Mouse (Mus musculus): ENCODE measurements at regions not wholly inside any gene's neighbourhood (a gene's known extent, or its start where the extent isn't known, plus 50 kb on each side); places are given as distances from the start of the nearest gene placed in this dataset.

GRCm38 (mm10) chr6:102977122-102977521 lies 404.2 kb upstream of the Cntn3 start:
- Histone ChIP-seq H3K27ac (no peak overlapping the region), H3K9me3 (no peaks in the 10 kb centered on the region), H3K4me1 (replicated peaks) (no peaks in the 10 kb centered on the region), H3K4me2 (replicated peaks) (no peak overlapping the region), H3K4me3 (replicated peaks) (no peak overlapping the region), H3K9ac (no peak overlapping the region), H3K27me3 (replicated peaks) (no peaks in the 10 kb centered on the region), H3K36me3 (no peaks in the 10 kb centered on the region)
- WGBS: 84% methylated on average over 3 of the region's 3 CpGs
- no peak for ATAC-seq

GRCm38 (mm10) chr6:103023326-103023725 lies 450.4 kb upstream of the Cntn3 start:
- H3K4me1 ChIP-seq (replicated peaks): no peaks in the 10 kb centered on the region
- WGBS: 67% methylated on average over 2 of the region's 2 CpGs
- H3K9ac ChIP-seq: no peak overlapping the region
- no peak for ATAC-seq
- no peak overlapping the region for H3K4me2 ChIP-seq (replicated peaks)
- no peaks in the 10 kb centered on the region for H3K36me3 ChIP-seq
- H3K27me3 ChIP-seq (replicated peaks): no peaks in the 10 kb centered on the region
- H3K9me3 ChIP-seq: no peaks in the 10 kb centered on the region
- no peak overlapping the region for H3K27ac ChIP-seq
- H3K4me3 ChIP-seq (replicated peaks): no peak overlapping the region

- no peaks in the 10 kb centered on the region for H3K9me3 ChIP-seq
- no peaks in the 10 kb centered on the region for H3K4me1 ChIP-seq (replicated peaks)
Observed at GRCm38 (mm10) chr6:103024006-103024405, 451.1 kb upstream of the Cntn3 start.

DNA sequence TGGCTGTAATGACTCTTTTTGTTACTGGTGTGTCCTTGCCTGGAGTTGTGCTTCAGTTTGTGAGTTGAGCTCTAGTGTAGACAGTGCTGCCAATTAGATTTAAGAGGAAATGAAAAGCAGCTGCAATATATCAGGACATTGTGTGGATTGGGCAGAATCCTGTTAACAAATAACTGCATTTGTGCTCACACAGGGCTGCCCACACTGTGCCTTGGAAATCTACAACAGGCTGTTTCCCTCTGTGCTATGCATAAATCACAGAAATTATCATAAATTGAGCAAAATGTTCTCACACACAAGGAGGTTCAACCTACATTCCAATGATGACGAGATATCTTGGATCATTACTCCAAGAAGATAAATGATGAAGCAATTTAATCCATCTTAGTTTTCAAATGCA lies 455.2 kb upstream of the Cntn3 start:
- peak; percentile 31; the same call in 1 of the 2 replicates for ATAC-seq
- Histone ChIP-seq H3K27ac (no peak overlapping the region), H3K4me2 (replicated peaks) (no peak overlapping the region), H3K36me3 (no peaks in the 10 kb centered on the region), H3K4me3 (replicated peaks) (no peak overlapping the region), H3K27me3 (replicated peaks) (no peaks in the 10 kb centered on the region), H3K9ac (no peak overlapping the region), H3K9me3 (no peaks in the 10 kb centered on the region), H3K4me1 (replicated peaks) (no peaks in the 10 kb centered on the region)
- 56% methylated on average over 1 of the region's 1 CpGs for WGBS

More at GRCm38 (mm10) chr6:103024006-103024405, 451.1 kb upstream of the Cntn3 start:
- Histone ChIP-seq H3K36me3 (no peaks in the 10 kb centered on the region), H3K27ac (no peak overlapping the region), H3K27me3 (replicated peaks) (no peaks in the 10 kb centered on the region), H3K9ac (no peak overlapping the region), H3K4me2 (replicated peaks) (no peak overlapping the region), H3K4me3 (replicated peaks) (no peak overlapping the region)
- WGBS: 66% methylated on average over 2 of the region's 2 CpGs
- no peak for ATAC-seq

DNA sequence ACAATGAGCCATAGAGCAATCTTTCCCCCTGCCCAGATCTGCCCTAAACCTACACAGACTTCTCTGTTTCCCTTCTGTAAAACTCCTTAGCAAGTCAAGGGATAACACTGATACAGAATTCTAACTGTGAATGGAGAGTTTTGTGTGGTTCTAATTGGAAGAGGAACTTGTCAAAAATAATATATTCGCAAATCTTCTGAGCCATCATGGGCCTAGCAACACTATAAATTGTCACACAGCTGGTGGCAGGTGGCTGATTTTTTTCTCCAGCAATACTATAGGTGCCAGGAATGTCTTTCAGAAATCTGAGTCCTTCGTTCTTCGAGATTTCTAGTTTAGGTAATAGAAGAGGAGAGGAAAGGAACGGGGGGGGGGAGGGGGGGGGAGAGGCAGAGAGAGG lies 460.5 kb upstream of the Cntn3 start:
- ATAC-seq: no peak

GRCm38 (mm10) chr6:103033919-103034318 lies 461.0 kb upstream of the Cntn3 start:
- Histone ChIP-seq H3K4me2 (replicated peaks) (no peak overlapping the region), H3K4me3 (replicated peaks) (no peak overlapping the region), H3K27ac (no peak overlapping the region), H3K27me3 (replicated peaks) (no peaks in the 10 kb centered on the region), H3K4me1 (replicated peaks) (no peaks in the 10 kb centered on the region), H3K9ac (no peak overlapping the region), H3K9me3 (no peaks in the 10 kb centered on the region), H3K36me3 (no peaks in the 10 kb centered on the region)
- ATAC-seq: no peak
- WGBS: 31% methylated on average over 7 of the region's 7 CpGs

More for the DNA sequence above, 460.5 kb upstream of the Cntn3 start:
- Histone ChIP-seq H3K27me3 (replicated peaks) (no peaks in the 10 kb centered on the region), H3K27ac (no peak overlapping the region), H3K9ac (no peak overlapping the region), H3K4me3 (replicated peaks) (no peak overlapping the region), H3K4me2 (replicated peaks) (no peak overlapping the region), H3K36me3 (no peaks in the 10 kb centered on the region), H3K4me1 (replicated peaks) (no peaks in the 10 kb centered on the region), H3K9me3 (no peaks in the 10 kb centered on the region)
- 74% methylated on average over 3 of the region's 4 CpGs for WGBS

DNA sequence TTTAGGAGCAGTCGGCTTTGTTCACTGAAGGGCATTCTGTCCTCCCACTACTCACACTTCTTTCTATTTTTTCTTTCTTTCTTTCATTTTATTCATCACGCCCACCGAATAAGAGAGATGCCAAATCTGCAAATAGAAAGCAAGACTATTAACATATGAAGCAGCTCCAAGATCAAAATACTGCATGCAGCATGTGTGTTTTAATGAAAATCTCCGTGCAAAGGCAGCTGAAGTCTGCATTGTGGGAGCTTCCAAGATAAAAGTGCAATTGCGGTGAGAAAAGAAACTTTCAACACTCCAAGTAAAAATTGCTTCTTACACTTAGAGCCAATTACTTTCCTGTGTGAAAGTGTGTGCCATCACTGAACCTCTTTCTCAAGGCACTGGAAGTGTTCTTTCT lies 449.8 kb upstream of the Chl1 start:
- no peak overlapping the region for H3K4me3 ChIP-seq (replicated peaks)
- ATAC-seq: no peak
- no peak overlapping the region for H3K27ac ChIP-seq
- no peak overlapping the region for H3K9ac ChIP-seq
- H3K36me3 ChIP-seq: no peaks in the 10 kb centered on the region
- H3K4me2 ChIP-seq (replicated peaks): no peak overlapping the region
- WGBS: 87% methylated on average over 5 of the region's 5 CpGs
- no peaks in the 10 kb centered on the region for H3K4me1 ChIP-seq (replicated peaks)
- no peaks in the 10 kb centered on the region for H3K27me3 ChIP-seq (replicated peaks)
- no peaks in the 10 kb centered on the region for H3K9me3 ChIP-seq

- no peak overlapping the region for H3K9ac ChIP-seq
- ATAC-seq: no peak
Observed at GRCm38 (mm10) chr6:103106189-103106588, 404.2 kb upstream of the Chl1 start.

DNA sequence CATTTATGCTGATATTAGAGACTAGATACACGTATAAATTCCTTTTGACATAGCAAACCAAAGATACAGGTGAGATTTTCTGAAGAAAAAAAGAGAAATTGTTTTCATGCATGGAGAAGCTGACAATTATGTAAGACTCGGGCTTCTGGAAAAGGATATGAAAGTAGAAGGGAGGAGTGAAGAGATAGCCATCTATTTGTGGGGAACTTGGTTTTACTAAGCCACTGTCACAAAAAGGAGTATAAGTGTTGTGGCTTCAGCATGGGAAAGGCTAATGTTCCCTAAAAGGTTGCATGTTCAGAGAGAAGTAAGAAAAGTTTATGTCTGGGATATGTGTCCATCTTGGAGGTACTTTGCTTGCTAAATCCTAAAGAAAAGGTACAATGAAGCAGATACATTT lies 390.8 kb upstream of the Chl1 start:
- no peaks in the 10 kb centered on the region for H3K4me1 ChIP-seq (replicated peaks)
- no peaks in the 10 kb centered on the region for H3K36me3 ChIP-seq
- H3K27me3 ChIP-seq (replicated peaks): no peaks in the 10 kb centered on the region
- H3K9ac ChIP-seq: no peak overlapping the region
- no peaks in the 10 kb centered on the region for H3K9me3 ChIP-seq
- no peak overlapping the region for H3K4me2 ChIP-seq (replicated peaks)
- 65% methylated on average over 2 of the region's 2 CpGs for WGBS
- no peak for ATAC-seq
- no peak overlapping the region for H3K27ac ChIP-seq
- no peak overlapping the region for H3K4me3 ChIP-seq (replicated peaks)

More at GRCm38 (mm10) chr6:103106189-103106588, 404.2 kb upstream of the Chl1 start:
- Histone ChIP-seq H3K9me3 (no peaks in the 10 kb centered on the region), H3K36me3 (no peaks in the 10 kb centered on the region), H3K4me3 (replicated peaks) (no peak overlapping the region), H3K27me3 (replicated peaks) (no peaks in the 10 kb centered on the region), H3K27ac (no peak overlapping the region), H3K4me1 (replicated peaks) (no peaks in the 10 kb centered on the region), H3K4me2 (replicated peaks) (no peak overlapping the region)
- 47% methylated on average over 1 of the region's 1 CpGs for WGBS

- no peaks in the 10 kb centered on the region for H3K4me1 ChIP-seq (replicated peaks)
- H3K36me3 ChIP-seq: no peaks in the 10 kb centered on the region
- H3K4me3 ChIP-seq (replicated peaks): no peak overlapping the region
- no peaks in the 10 kb centered on the region for H3K9me3 ChIP-seq
- 45% methylated on average over 5 of the region's 5 CpGs for WGBS
- no peak overlapping the region for H3K9ac ChIP-seq
- no peak overlapping the region for H3K4me2 ChIP-seq (replicated peaks)
- no peak overlapping the region for H3K27ac ChIP-seq
- no peak for ATAC-seq
- H3K27me3 ChIP-seq (replicated peaks): no peaks in the 10 kb centered on the region
Observed at GRCm38 (mm10) chr6:103140851-103141250, 369.5 kb upstream of the Chl1 start.

DNA sequence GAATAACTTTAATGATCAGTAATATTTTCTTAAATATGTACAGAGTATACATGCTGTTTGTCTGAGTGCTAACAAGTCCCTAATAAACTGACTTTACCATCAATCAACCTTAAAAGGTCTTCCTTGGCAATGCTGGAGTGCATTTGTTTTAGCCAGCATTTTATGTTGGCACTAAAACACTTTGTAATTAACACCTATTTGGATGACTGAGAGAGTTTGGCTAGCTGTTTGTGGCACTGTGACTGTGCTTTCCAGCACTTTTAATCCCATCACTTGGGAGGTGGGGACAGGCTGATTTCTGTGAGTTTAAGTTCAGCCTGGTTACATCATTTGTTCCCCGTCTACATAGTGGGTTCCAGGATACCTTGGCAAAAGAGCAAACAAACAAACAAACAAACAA lies 332.5 kb upstream of the Chl1 start:
- Histone ChIP-seq H3K4me1 (replicated peaks) (no peaks in the 10 kb centered on the region), H3K4me2 (replicated peaks) (no peak overlapping the region)
- no peak for ATAC-seq

DNA sequence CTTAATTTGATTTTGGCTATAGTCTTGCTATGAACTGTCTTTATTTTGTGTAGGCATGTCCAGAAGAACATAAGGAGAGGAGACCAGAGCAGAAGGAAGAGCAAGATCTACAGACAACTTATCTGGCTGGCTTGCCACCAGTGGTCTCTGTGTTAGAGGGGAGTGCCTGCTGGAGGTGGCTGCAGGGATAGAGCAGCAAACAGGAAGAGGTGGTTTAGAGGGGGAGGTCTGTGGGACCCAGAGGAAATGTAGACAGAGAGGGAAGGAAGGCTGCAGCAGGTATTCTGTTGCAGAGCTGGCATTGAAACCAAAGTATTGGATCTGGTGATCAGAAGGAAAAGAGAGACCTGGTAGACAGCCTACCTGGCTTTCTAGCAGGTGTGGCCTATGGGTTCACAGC lies 327.0 kb upstream of the Chl1 start:
- H3K4me2 ChIP-seq (replicated peaks): no peak overlapping the region
- no peak overlapping the region for H3K4me3 ChIP-seq (replicated peaks)
- H3K9me3 ChIP-seq: no peaks in the 10 kb centered on the region
- no peaks in the 10 kb centered on the region for H3K27me3 ChIP-seq (replicated peaks)
- ATAC-seq: no peak
- H3K9ac ChIP-seq: no peak overlapping the region
- no peak overlapping the region for H3K27ac ChIP-seq
- H3K36me3 ChIP-seq: no peaks in the 10 kb centered on the region
- no peaks in the 10 kb centered on the region for H3K4me1 ChIP-seq (replicated peaks)

More for the DNA sequence above, 332.5 kb upstream of the Chl1 start:
- Histone ChIP-seq H3K4me3 (replicated peaks) (no peak overlapping the region), H3K9me3 (no peaks in the 10 kb centered on the region), H3K27me3 (replicated peaks) (no peaks in the 10 kb centered on the region), H3K27ac (no peak overlapping the region), H3K36me3 (no peaks in the 10 kb centered on the region), H3K9ac (no peak overlapping the region)
- 41% methylated on average over 1 of the region's 1 CpGs for WGBS

- no peak overlapping the region for H3K27ac ChIP-seq
- H3K4me2 ChIP-seq (replicated peaks): no peak overlapping the region
- H3K27me3 ChIP-seq (replicated peaks): no peaks in the 10 kb centered on the region
- H3K4me1 ChIP-seq (replicated peaks): no peaks in the 10 kb centered on the region
- WGBS: 80% methylated on average over 6 of the region's 6 CpGs
- no peak for ATAC-seq
- H3K9me3 ChIP-seq: no peaks in the 10 kb centered on the region
- H3K36me3 ChIP-seq: no peaks in the 10 kb centered on the region
- no peak overlapping the region for H3K4me3 ChIP-seq (replicated peaks)
- no peak overlapping the region for H3K9ac ChIP-seq
Observed at GRCm38 (mm10) chr6:103196838-103197237, 313.5 kb upstream of the Chl1 start.

DNA sequence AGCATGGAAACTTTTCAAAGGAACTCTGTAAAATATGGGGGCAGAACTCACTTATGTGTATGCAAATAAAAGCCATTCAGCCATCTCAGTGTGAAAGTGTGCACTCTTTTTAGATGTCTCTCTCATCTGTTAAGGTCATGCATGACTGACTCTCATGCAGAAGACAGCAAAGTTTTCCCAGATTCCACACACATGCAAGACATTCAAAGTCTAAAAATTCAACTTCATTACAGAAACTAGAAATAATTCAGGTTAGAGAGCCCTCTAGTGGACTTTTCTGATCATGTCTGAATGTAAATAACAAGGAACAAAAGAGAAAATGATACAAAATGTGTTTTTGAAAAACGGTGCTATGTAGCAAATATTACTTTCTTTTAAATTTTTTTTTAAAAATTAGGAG lies 308.8 kb upstream of the Chl1 start:
- WGBS: 15% methylated on average over 1 of the region's 1 CpGs
- H3K9ac ChIP-seq: no peak overlapping the region
- H3K4me1 ChIP-seq (replicated peaks): no peaks in the 10 kb centered on the region
- no peaks in the 10 kb centered on the region for H3K27me3 ChIP-seq (replicated peaks)
- H3K27ac ChIP-seq: no peak overlapping the region
- no peak overlapping the region for H3K4me2 ChIP-seq (replicated peaks)
- ATAC-seq: no peak
- H3K9me3 ChIP-seq: no peaks in the 10 kb centered on the region
- no peak overlapping the region for H3K4me3 ChIP-seq (replicated peaks)
- no peaks in the 10 kb centered on the region for H3K36me3 ChIP-seq

Measured in intestine, embryonic 15.5 days (tissue).